Mouse (Mus musculus) T-helper 1 cell (primary cell): ENCODE measurements around the gene Dgkz.

ENCODE experiments used
- in situ Hi-C: fragments of 300-600 bp; cut with MboI, MseI; formaldehyde crosslinking; loops from one replicate; pipeline ENCODE4 v1.15.1; 2025; ENCODE audit warnings: high pct_unique_total_duplicates

The Dgkz gene

GRCm38 (mm10) chr2:91996006-91996405 is 20.3 kb upstream of the Dgkz start:
- in situ Hi-C loops = no loop called here

GRCm38 (mm10) chr2:91993409-91993808 is 17.7 kb upstream of the Dgkz start:
- in situ Hi-C loops = no loop called here

- in situ Hi-C loops = loop anchor here (5.0 to 10.0 kb wide), 3 partner anchors 68 to 455 kb away; no protein-coding TSS in a partner anchor
Measured at GRCm38 (mm10) chr2:91989750-91990149, 14.1 kb upstream of the Dgkz start.

GRCm38 (mm10) chr2:91987542-91987941 is 11.9 kb upstream of the Dgkz start:
- in situ Hi-C loops = loop anchor here (5.0 to 10.0 kb wide), 3 partner anchors 70 to 457 kb away; no protein-coding TSS in a partner anchor

GRCm38 (mm10) chr2:91986071-91986470 is 10.4 kb upstream of the Dgkz start:
- in situ Hi-C loops = loop anchor here (5.0 to 10.0 kb wide), 3 partner anchors 71 to 459 kb away; no protein-coding TSS in a partner anchor

GRCm38 (mm10) chr2:91984906-91985525 is 9.4 kb upstream of the Dgkz start:
- in situ Hi-C loops = loop anchor here (5.0 to 10.0 kb wide), 3 partner anchors 72 to 460 kb away; no protein-coding TSS in a partner anchor

- in situ Hi-C loops = loop anchor here (10.0 kb wide), 1 partner anchor 460 kb away; no protein-coding TSS in a partner anchor
Measured at GRCm38 (mm10) chr2:91984439-91984838, 8.8 kb upstream of the Dgkz start.

- in situ Hi-C loops = loop anchor here (10.0 kb wide), 1 partner anchor 464 kb away; no protein-coding TSS in a partner anchor
Measured at GRCm38 (mm10) chr2:91980830-91981229, 5.2 kb upstream of the Dgkz start.

- in situ Hi-C loops = loop anchor here (10.0 kb wide), 1 partner anchor 465 kb away; no protein-coding TSS in a partner anchor
Measured at GRCm38 (mm10) chr2:91980245-91980644, 4.6 kb upstream of the Dgkz start.

- in situ Hi-C loops = no loop called here
Measured at GRCm38 (mm10) chr2:91978547-91978946, 2.9 kb upstream of the Dgkz start.

GRCm38 (mm10) chr2:91977960-91978359 is 2.3 kb upstream of the Dgkz start:
- in situ Hi-C loops = no loop called here

- in situ Hi-C loops = loop anchor here (25.0 kb wide), 1 partner anchor 1489 kb away; the partner anchor contains the start of gene Cd82
Measured at GRCm38 (mm10) chr2:91973416-91974135, 2.1 kb downstream of the Dgkz start.

- in situ Hi-C loops = loop anchor here (25.0 kb wide), 1 partner anchor 1490 kb away; the partner anchor contains the start of gene Cd82
Measured at GRCm38 (mm10) chr2:91972121-91972566, 3.5 kb downstream of the Dgkz start.

GRCm38 (mm10) chr2:91971231-91972097 is 4.2 kb downstream of the Dgkz start:
- in situ Hi-C loops = loop anchor here (25.0 kb wide), 1 partner anchor 1491 kb away; the partner anchor contains the start of gene Cd82

- in situ Hi-C loops = loop anchor here (25.0 kb wide), 1 partner anchor 1494 kb away; the partner anchor contains the start of gene Cd82
Measured at GRCm38 (mm10) chr2:91967962-91968361, 7.7 kb downstream of the Dgkz start.

- in situ Hi-C loops = loop anchor here (25.0 kb wide), 1 partner anchor 1496 kb away; the partner anchor contains the start of gene Cd82
Measured at GRCm38 (mm10) chr2:91966367-91966766, 9.3 kb downstream of the Dgkz start.

GRCm38 (mm10) chr2:91965417-91965816 is 10.2 kb downstream of the Dgkz start:
- in situ Hi-C loops = loop anchor here (25.0 kb wide), 1 partner anchor 1497 kb away; the partner anchor contains the start of gene Cd82

GRCm38 (mm10) chr2:91964610-91965204 is 11.0 kb downstream of the Dgkz start:
- in situ Hi-C loops = loop anchor here (25.0 kb wide), 1 partner anchor 1498 kb away; the partner anchor contains the start of gene Cd82

- in situ Hi-C loops = loop anchor here (25.0 kb wide), 1 partner anchor 1499 kb away; the partner anchor contains the start of gene Cd82
Measured at GRCm38 (mm10) chr2:91963443-91963932, 12.2 kb downstream of the Dgkz start.

- in situ Hi-C loops = loop anchor here (25.0 kb wide), 1 partner anchor 1499 kb away; the partner anchor contains the start of gene Cd82
Measured at GRCm38 (mm10) chr2:91962864-91963401, 12.7 kb downstream of the Dgkz start.
